Mouse (Mus musculus) lung, adult 2 months (tissue): ENCODE results near the gene Bag6. TPM values are rescaled to one million over a fixed set of nuclear protein-coding genes. Genes with fewer than 3 reads are reported as not detected.

Experiments used
- DNase-seq: peaks from one replicate; pipeline ENCODE4 v3.0.0; 2022
- H3K4me1 ChIP-seq: fragments of 200-500 bp; 2 replicates; pipeline ENCODE4 v1.6.1; 2011; ENCODE audit warnings: low read length; ENCODE audit not compliant: control insufficient read depth, insufficient read depth
- H3K4me3 ChIP-seq: fragments of 200-500 bp; replicated peaks from 2 replicates; pipeline ENCODE3; 2011; ENCODE audit warnings: low read depth, mild to moderate bottlenecking, control low read depth, low read length; ENCODE audit errors: extremely low read depth
- CTCF ChIP-seq: fragments of 200-500 bp; IDR thresholded peaks from 2 replicates; pipeline ENCODE4 v1.5.1; 2011; ENCODE audit warnings: mild to moderate bottlenecking, low read length, control low read depth; ENCODE audit not compliant: insufficient read depth
- POLR2A ChIP-seq: fragments of 200-500 bp; IDR thresholded peaks from 2 replicates; pipeline ENCODE4 v1.6.1; 2011; ENCODE audit warnings: low read depth, mild to moderate bottlenecking, control low read depth, low read length, borderline replicate concordance; ENCODE audit errors: extremely low read depth
- WGBS: fragments of 180-500 bp; shearing (Covaris S2); methylation state at CpG from one replicate; pipeline ENCODE4 v1.1.7; 2018; 5-methylcytosine and 5-hydroxymethylcytosine counted together
- polyA plus RNA-seq: library from polyadenylated mRNA; depleted of rRNA; stranded (reverse); fragments of >200 nt; gene quantifications from 2 replicates; pipeline ENCODE4 v1.2.3, GENCODE M21; 2012; rRNA removed

The Bag6 gene
- polyA plus RNA-seq, 1 experiment, result 234 TPM

DNA sequence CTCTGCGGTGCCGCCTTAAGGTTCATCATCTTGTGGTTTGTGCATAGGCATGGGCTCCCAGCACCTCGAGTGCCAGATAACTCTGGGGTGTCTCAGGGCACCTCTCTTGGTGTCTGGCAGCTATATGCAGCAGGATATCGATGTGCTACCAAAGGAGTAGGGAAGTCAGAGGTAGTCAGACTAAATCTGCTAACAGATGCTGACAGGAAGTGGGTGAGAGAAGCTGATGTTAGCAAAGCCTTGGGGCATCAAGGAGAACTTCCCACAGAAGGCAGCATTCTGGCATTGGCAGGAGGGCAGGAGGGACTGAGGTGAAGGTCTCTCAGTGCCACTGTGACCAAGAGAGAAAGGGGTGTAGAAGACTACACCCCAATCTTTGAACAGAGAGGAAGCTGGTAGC is 55.1 kb downstream of the Bag6 start:
- no peak for DNase-seq
- 61% methylated on average over 4 of the region's 4 CpGs for WGBS
- no peak overlapping the region for H3K4me3 ChIP-seq
- H3K4me1 ChIP-seq, result peaks cover 2% of the 10 kb centered on the region; the same call in 1 of the 2 replicates
- TF ChIP-seq CTCF, result no peak
- TF ChIP-seq POLR2A, result no peak

DNA sequence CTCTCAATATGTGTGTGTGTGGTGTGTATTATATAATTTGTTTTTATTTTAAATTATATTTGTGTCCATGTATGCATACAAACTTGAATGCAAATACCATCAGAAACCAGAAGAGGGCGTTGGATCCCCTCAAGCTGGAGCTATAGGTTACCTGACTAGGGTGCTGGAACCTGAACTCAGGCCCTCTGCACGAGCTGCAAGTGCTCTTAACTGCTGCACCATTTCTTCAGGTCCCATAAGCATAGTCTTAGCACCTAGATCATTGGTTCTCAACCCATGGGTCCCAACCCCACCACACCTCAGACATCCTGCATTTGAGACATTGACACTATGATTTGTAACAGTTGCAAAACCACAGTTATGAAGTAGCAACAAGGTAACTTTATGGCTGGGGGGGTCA is 56.7 kb downstream of the Bag6 start:
- TF ChIP-seq CTCF (0 out of 2 replicates have a peak, but pooled peaks have one; percentile 10), POLR2A (no peak)
- Histone ChIP-seq H3K4me1 (peaks cover 6% of the 10 kb centered on the region), H3K4me3 (no peak overlapping the region)
- 76% methylated on average over 2 of the region's 2 CpGs for WGBS
- no peak for DNase-seq

- Histone ChIP-seq H3K4me1 (peaks cover 6% of the 10 kb centered on the region), H3K4me3 (no peak overlapping the region)
- WGBS, result 80% methylated on average over 5 of the region's 5 CpGs
- TF ChIP-seq CTCF, result no peak
- TF ChIP-seq POLR2A, result no peak
- DNase-seq, result no peak
Observed at GRCm38 (mm10) chr17:35192924-35193323, 57.9 kb downstream of the Bag6 start.

DNA sequence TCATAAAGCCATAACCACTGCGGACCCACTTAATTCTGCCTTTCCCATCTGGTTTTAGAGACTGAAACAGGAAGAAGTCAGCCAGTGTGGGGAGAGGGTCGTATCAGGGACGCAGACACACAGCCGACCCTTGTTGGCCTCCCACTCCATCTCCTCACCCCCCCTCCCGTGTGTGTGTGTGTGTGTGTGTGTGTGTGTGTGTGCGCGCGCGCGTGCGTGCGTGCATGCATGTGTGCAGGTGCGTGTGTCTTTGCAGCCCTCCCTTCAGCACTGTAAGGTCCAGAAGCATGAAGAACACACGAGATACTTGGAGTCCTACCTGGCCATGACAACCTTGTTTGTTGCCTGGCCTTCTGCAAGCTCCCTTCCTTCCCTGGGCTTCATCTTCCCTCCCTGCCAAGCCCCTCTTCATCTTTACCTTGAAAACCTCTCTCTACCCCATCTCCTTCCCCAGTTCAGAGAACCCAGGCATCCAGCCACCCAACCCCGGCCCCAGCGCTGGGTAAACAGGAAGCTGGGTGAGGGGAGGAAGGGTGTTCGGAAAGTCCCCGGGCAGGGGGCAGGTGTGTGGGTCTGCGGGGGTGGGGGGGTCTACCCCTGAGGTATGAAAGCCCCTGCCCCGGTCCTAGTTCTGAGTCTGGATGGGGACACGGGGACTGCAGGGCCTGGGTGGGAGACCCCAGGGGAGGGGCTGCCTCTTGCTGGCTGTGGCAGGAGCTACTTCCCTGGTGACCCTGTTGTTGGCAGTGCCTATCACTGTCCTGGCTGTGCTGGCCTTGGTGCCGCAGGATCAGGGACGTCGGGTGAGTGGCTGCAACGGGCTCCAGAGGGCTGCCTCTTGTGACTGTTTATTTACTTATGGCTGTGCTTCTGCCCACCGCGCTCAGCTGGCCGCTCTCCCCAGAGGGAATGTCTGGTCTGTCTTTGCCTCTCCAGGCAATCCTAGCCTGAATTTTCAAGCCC is 59.2 kb downstream of the Bag6 start, which contains the start of gene Ltb:
Ltb (plus strand) TSS at position 559 of the 963 bp plus-strand sequence.
- Histone ChIP-seq H3K4me1 (peaks cover 6% of the 10 kb centered on the region), H3K4me3 (peak within 1 kb of the TSS; percentile 45)
- WGBS, result 45% methylated on average over 28 of the region's 28 CpGs
- DNase-seq, result no peak
- TF ChIP-seq POLR2A, result no peak
- no peak for TF ChIP-seq CTCF

- Histone ChIP-seq H3K4me3 (peak overlapping the region; percentile 45), H3K4me1 (peaks cover 6% of the 10 kb centered on the region)
- WGBS, result 43% methylated on average over 19 of the region's 19 CpGs
- 0 out of 2 replicates have a peak, but pooled peaks have one; percentile 6 for TF ChIP-seq CTCF
- no peak for TF ChIP-seq POLR2A
- no peak for DNase-seq
Observed at GRCm38 (mm10) chr17:35194844-35195630, 60.1 kb downstream of the Bag6 start.

- 1% methylated on average over 66 of the region's 66 CpGs for WGBS
- peak overlapping the region; percentile 45 for H3K4me3 ChIP-seq
- H3K4me1 ChIP-seq, result peaks cover 6% of the 10 kb centered on the region
- TF ChIP-seq CTCF (peak; percentile 75), POLR2A (no peak)
- DNase-seq, result peak; percentile 83
Observed at GRCm38 (mm10) chr17:35195631-35196320, 60.8 kb downstream of the Bag6 start.

DNA sequence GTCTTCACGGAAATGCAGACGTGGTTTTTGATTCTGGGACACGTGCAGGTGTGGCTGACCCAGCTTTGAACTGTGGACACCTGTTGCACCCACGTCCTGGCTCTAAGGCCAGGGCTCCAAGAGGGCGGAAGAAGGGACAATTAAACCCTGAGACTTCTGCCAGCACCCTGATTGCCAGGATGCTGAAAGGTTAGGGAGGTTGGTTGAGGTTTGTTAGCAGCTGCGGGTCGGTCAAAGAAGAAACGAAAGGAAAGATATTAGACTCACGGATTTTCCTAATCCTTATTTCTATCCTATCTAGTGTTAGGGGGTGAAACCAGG is 61.3 kb downstream of the Bag6 start:
- TF ChIP-seq CTCF (no peak), POLR2A (no peak)
- WGBS, result 27% methylated on average over 9 of the region's 9 CpGs
- no peak for DNase-seq
- H3K4me1 ChIP-seq, result peaks cover 6% of the 10 kb centered on the region
- no peak overlapping the region for H3K4me3 ChIP-seq

Other genes with a start within 250 kb of the Bag6 start
- gene C2, start 236.9 kb upstream of the Bag6 start, polyA plus RNA-seq, result 25.8 and 27.7 TPM in 2 replicates
- 192 and 199 TPM in 2 replicates for gene Ehmt2, start 236.7 kb upstream of the Bag6 start, polyA plus RNA-seq
- gene Slc44a4, start 220.7 kb upstream of the Bag6 start, polyA plus RNA-seq, result 11.6 and 13.5 TPM in 2 replicates
- 40.4 and 46.6 TPM in 2 replicates for gene Neu1, start 203.9 kb upstream of the Bag6 start, polyA plus RNA-seq
- gene Hspa1b, start 175.9 kb upstream of the Bag6 start, polyA plus RNA-seq, result 20.1 and 93.1 TPM in 2 replicates
- not detected in 2 replicates for gene Gm20481, start 165.3 kb upstream of the Bag6 start, polyA plus RNA-seq
- gene Hspa1a, start 163.0 kb upstream of the Bag6 start, polyA plus RNA-seq, result 12.9 and 66.3 TPM in 2 replicates
- 0.81 and 1.3 TPM in 2 replicates for gene Hspa1l, start 162.5 kb upstream of the Bag6 start, polyA plus RNA-seq
- 42.3 and 51.6 TPM in 2 replicates for gene Lsm2, start 153.3 kb upstream of the Bag6 start, polyA plus RNA-seq
- 119 and 159 TPM in 2 replicates for gene Vars, start 134.2 kb upstream of the Bag6 start, polyA plus RNA-seq
- 4.0 and 4.2 TPM in 2 replicates for gene Vwa7, start 118.6 kb upstream of the Bag6 start, polyA plus RNA-seq
- gene Sapcd1, start 107.2 kb upstream of the Bag6 start, polyA plus RNA-seq, result 2.1 and 2.8 TPM in 2 replicates
- gene Msh5, start 88.4 kb upstream of the Bag6 start, polyA plus RNA-seq, result 5.4 and 6.0 TPM in 2 replicates
- 124 and 153 TPM in 2 replicates for gene Clic1, start 85.2 kb upstream of the Bag6 start, polyA plus RNA-seq
- 137 and 141 TPM in 2 replicates for gene Ddah2, start 76.1 kb upstream of the Bag6 start, polyA plus RNA-seq
- gene Ly6g6c, start 69.8 kb upstream of the Bag6 start, polyA plus RNA-seq, result 3.8 and 90.0 TPM in 2 replicates
- 1.0 and 2.1 TPM in 2 replicates for gene Mpig6b, start 69.0 kb upstream of the Bag6 start, polyA plus RNA-seq
- gene Ly6g6e, start 58.3 kb upstream of the Bag6 start, polyA plus RNA-seq, result 5.8 and 25.7 TPM in 2 replicates
- gene Ly6g6d, start 57.1 kb upstream of the Bag6 start, polyA plus RNA-seq, result 14.5 and 16.7 TPM in 2 replicates
- gene Ly6g6f, start 49.6 kb upstream of the Bag6 start, polyA plus RNA-seq, result 0.16 and 0.84 TPM in 2 replicates
- gene Abhd16a, start 45.9 kb upstream of the Bag6 start, polyA plus RNA-seq, result 196 and 245 TPM in 2 replicates
- gene Ly6g5c, start 26.9 kb upstream of the Bag6 start, polyA plus RNA-seq, result not detected in 2 replicates
- gene Ly6g5b, start 19.8 kb upstream of the Bag6 start, polyA plus RNA-seq, result 1.4 and 2.0 TPM in 2 replicates
- 17.9 and 21.9 TPM in 2 replicates for gene Gpank1, start 13.7 kb upstream of the Bag6 start, polyA plus RNA-seq
- 232 and 297 TPM in 2 replicates for gene Csnk2b, start 13.1 kb upstream of the Bag6 start, polyA plus RNA-seq
- 12.1 and 12.9 TPM in 2 replicates for gene D17H6S53E, start 8.8 kb upstream of the Bag6 start, polyA plus RNA-seq
- gene Apom, start 3.1 kb upstream of the Bag6 start, polyA plus RNA-seq, result 0.12 TPM in 1 of 2 replicates, not detected in the other
- gene Prrc2a, start 29.7 kb downstream of the Bag6 start, polyA plus RNA-seq, result 327 and 373 TPM in 2 replicates
- gene Aif1, start 40.9 kb downstream of the Bag6 start, polyA plus RNA-seq, result 1.4 and 1.6 TPM in 2 replicates
- gene Lst1, start 53.3 kb downstream of the Bag6 start, polyA plus RNA-seq, result 19.7 and 37.0 TPM in 2 replicates
- gene Ltb, start 59.3 kb downstream of the Bag6 start, polyA plus RNA-seq, result 28.1 and 29.9 TPM in 2 replicates
- gene Tnf, start 66.8 kb downstream of the Bag6 start, polyA plus RNA-seq, result 2.1 and 2.5 TPM in 2 replicates
- gene Lta, start 70.2 kb downstream of the Bag6 start, polyA plus RNA-seq, result 1.0 and 1.1 TPM in 2 replicates
- 1.2 TPM in 1 of 2 replicates, not detected in the other for gene Gm16181, start 85.7 kb downstream of the Bag6 start, polyA plus RNA-seq
- 6.3 and 8.1 TPM in 2 replicates for gene Atp6v1g2, start 98.5 kb downstream of the Bag6 start, polyA plus RNA-seq
- gene Nfkbil1, start 100.6 kb downstream of the Bag6 start, polyA plus RNA-seq, result 16.5 and 21.6 TPM in 2 replicates
- 245 and 304 TPM in 2 replicates for gene Ddx39b, start 106.6 kb downstream of the Bag6 start, polyA plus RNA-seq
- gene H2-D1, start 127.6 kb downstream of the Bag6 start, polyA plus RNA-seq, result 878 and 1,286 TPM in 2 replicates
- gene H2-Q1, start 185.2 kb downstream of the Bag6 start, polyA plus RNA-seq, result 0.49 and 0.71 TPM in 2 replicates
- gene H2-Q2, start 207.1 kb downstream of the Bag6 start, polyA plus RNA-seq, result 6.4 and 6.6 TPM in 2 replicates
- 152 and 267 TPM in 2 replicates for gene H2-Q4, start 244.4 kb downstream of the Bag6 start, polyA plus RNA-seq